Mouse (Mus musculus): Measurements from ENCODE around the gene Plk2. TPM values are rescaled to one million over a fixed set of nuclear protein-coding genes. Genes with fewer than 3 reads are reported as not detected.

The Plk2 gene
- total RNA-seq, 2 experiments from 2014 or later, result 0.17 to 0.38 TPM

Other genes with a start within 250 kb of the Plk2 start
- gene Rab3c, start 114.0 kb upstream of the Plk2 start, total RNA-seq (2015; ENCODE audit: low replicate concordance), result not detected in 2 replicates
- not detected in 2 replicates for gene Rab3c, start 114.0 kb upstream of the Plk2 start, total RNA-seq (2017; ENCODE audit: low replicate concordance)
- gene Gapt, start 37.8 kb upstream of the Plk2 start, total RNA-seq (2015; ENCODE audit: low replicate concordance), result 38.7 and 44.4 TPM in 2 replicates
- 4.0 and 7.3 TPM in 2 replicates for gene Gapt, start 37.8 kb upstream of the Plk2 start, total RNA-seq (2017; ENCODE audit: low replicate concordance)